Mouse (Mus musculus): ENCODE measurements around the gene Psmc3ip.

DNA sequence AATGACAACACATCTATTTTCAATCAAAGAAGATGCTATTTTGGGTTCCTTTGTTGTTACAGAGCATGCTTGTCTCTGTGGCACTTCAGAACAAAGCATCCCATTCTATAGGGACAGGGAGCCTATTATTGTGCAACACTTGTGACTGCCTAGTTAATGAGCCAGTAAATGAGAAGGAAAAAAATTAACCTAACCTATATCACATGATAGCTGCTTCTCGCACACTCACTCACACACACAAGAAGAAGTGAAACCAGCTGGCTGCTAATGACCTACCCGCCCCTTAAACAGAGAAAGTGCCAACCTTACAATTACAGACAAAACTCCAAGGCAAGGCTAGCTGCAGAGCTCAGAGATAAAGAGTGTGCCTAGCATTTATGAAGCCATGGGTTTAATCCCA, 20.3 kb upstream of the Psmc3ip start:
- TF ChIP-seq CTCF (IDR thresholded peaks at IDR 0.05; ENCODE audit: low read depth): no peak
- TF ChIP-seq EP300 (optimal IDR thresholded peaks at IDR 0.05): no peak

Measured in stomach, postnatal 0 days (tissue).